Mouse (Mus musculus) lung, postnatal 4 days (tissue): ENCODE measurements around the gene Cylc2.

Experiments
- DNase-seq, 2 experiments: peaks; one replicate each; pipeline ENCODE4 v3.0.0; 2021

The Cylc2 gene

GRCm38 (mm10) chr4:51216378-51216777, at the start of gene Cylc2:
Cylc2 (plus strand) TSS chr4:51216678.
- DNase-seq, result no peak
